Mouse (Mus musculus): ENCODE measurements around the gene Dst. TPM values are rescaled to one million over a fixed set of nuclear protein-coding genes. Genes with fewer than 3 reads are reported as not detected.
"Not testable (repeated sequence)": the region's sequence is repeated elsewhere in the genome, so short reads cannot be mapped to it uniquely, and the experiment has no call there.

The Dst gene
- polyA plus RNA-seq, 1 experiment from 2014 or later = 5.9 TPM

GRCm38 (mm10) chr1:34061860-34062259, 153.8 kb downstream of the Dst start:
- Histone ChIP-seq H3K27ac (no peak overlapping the region), H3K36me3 (ENCODE audit: inconsistent target) (no peaks in the 10 kb centered on the region), H3K4me3 (ENCODE audit: inconsistent target) (no peak overlapping the region), H3K79me2 (ENCODE audit: inconsistent target) (no peaks in the 10 kb centered on the region)
- WGBS (ENCODE audit: missing documents) = 93% methylated on average over 1 of the region's 1 CpGs

DNA sequence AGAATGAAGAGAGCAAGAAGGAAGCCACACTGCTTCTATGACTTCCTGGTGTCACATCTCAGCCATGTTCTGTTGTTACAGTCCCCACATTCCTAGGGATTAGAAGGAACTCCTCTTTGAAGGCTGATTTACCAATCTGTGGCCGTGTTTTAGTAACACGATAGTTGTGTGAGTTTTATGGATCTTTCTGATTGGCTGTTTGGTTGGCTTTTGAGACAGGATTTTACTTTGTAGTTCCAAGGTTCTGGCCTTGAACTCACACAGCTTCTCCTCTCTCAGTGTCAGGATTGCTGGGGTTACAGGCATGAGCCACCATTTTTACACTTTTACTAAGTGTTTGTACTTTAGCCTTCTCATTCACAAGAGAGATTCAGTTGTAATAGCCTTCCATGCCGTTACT, 155.9 kb downstream of the Dst start:
- H3K4me3 ChIP-seq (ENCODE audit: inconsistent target) = no peak overlapping the region
- 94% methylated on average over 3 of the region's 3 CpGs for WGBS (ENCODE audit: missing documents)
- H3K27ac ChIP-seq = no peak overlapping the region
- no peaks in the 10 kb centered on the region for H3K79me2 ChIP-seq (ENCODE audit: inconsistent target)
- H3K36me3 ChIP-seq (ENCODE audit: inconsistent target) = no peaks in the 10 kb centered on the region

DNA sequence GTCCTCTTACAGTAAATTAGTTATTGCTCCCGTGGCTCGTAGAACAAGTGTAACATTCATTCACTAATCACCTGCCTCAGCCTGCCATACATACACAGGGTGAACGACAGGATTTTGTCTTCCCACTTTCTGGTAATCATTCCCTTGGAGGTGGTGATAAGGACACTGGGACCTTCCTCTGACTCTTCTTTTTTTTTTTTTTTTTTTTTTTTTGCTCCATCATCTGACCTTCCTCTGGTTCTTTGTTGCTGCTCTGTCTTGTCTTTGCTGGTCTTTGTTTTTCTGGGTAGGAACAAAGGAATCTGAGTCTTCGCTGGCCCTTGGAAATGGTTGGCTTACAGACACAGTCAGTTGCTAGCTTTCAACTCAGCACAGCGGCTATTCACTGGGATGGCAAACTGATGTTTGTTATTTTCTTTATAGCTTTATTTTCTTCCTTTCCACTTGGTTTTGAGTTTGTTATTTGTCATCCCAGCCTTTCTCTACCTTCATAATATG, 157.6 kb downstream of the Dst start:
- 91% methylated on average over 5 of the region's 5 CpGs for WGBS (ENCODE audit: missing documents)

GRCm38 (mm10) chr1:34066401-34066800, 158.4 kb downstream of the Dst start:
- 100% methylated on average over 2 of the region's 4 CpGs for WGBS (ENCODE audit: missing documents)
- H3K4me3 ChIP-seq (ENCODE audit: inconsistent target); H3K79me2 ChIP-seq (ENCODE audit: inconsistent target); H3K36me3 ChIP-seq (ENCODE audit: inconsistent target); H3K27ac ChIP-seq: not testable (repeated sequence)

More for the DNA sequence above, 157.6 kb downstream of the Dst start:
- Histone ChIP-seq H3K27ac (no peak overlapping the region), H3K79me2 (ENCODE audit: inconsistent target) (no peaks in the 10 kb centered on the region), H3K36me3 (ENCODE audit: inconsistent target) (no peaks in the 10 kb centered on the region), H3K4me3 (ENCODE audit: inconsistent target) (no peak overlapping the region)

GRCm38 (mm10) chr1:34068341-34068740, 160.3 kb downstream of the Dst start:
- H3K4me3 ChIP-seq (ENCODE audit: inconsistent target) = no peak overlapping the region
- no peak overlapping the region for H3K27ac ChIP-seq
- H3K79me2 ChIP-seq (ENCODE audit: inconsistent target) = no peaks in the 10 kb centered on the region
- H3K36me3 ChIP-seq (ENCODE audit: inconsistent target) = no peaks in the 10 kb centered on the region
- 66% methylated on average over 5 of the region's 5 CpGs for WGBS (ENCODE audit: missing documents)

- Histone ChIP-seq H3K36me3 (ENCODE audit: inconsistent target) (no peaks in the 10 kb centered on the region), H3K79me2 (ENCODE audit: inconsistent target) (no peaks in the 10 kb centered on the region), H3K27ac (no peak overlapping the region), H3K4me3 (ENCODE audit: inconsistent target) (no peak overlapping the region)
- 92% methylated on average over 10 of the region's 10 CpGs for WGBS (ENCODE audit: missing documents)
These were observed 161.7 kb downstream of the Dst start for GRCm38 (mm10) chr1:34069514-34070290.

DNA sequence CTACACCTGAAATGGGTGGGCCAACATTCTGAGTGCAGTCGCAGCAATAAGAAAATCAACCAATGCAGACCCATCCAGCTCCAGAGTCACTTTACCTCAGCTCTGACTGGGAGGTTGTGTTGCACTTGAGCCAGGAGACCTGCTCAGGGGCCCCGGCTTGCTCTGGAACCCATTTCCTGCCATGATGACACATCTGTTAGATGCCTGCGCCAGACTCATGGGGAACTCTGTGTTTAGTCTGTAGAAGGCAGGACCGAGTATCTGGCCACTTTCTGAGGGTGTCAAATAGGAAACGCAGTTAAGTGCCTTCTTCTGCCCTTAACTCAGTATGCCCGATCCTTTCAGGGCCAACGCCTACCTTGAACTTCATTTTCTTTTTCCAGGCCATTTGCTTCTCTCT, 162.4 kb downstream of the Dst start:
- H3K4me3 ChIP-seq (ENCODE audit: inconsistent target) = no peak overlapping the region
- WGBS (ENCODE audit: missing documents) = 38% methylated on average over 7 of the region's 7 CpGs
- H3K36me3 ChIP-seq (ENCODE audit: inconsistent target) = no peaks in the 10 kb centered on the region
- no peaks in the 10 kb centered on the region for H3K79me2 ChIP-seq (ENCODE audit: inconsistent target)
- H3K27ac ChIP-seq = no peak overlapping the region

DNA sequence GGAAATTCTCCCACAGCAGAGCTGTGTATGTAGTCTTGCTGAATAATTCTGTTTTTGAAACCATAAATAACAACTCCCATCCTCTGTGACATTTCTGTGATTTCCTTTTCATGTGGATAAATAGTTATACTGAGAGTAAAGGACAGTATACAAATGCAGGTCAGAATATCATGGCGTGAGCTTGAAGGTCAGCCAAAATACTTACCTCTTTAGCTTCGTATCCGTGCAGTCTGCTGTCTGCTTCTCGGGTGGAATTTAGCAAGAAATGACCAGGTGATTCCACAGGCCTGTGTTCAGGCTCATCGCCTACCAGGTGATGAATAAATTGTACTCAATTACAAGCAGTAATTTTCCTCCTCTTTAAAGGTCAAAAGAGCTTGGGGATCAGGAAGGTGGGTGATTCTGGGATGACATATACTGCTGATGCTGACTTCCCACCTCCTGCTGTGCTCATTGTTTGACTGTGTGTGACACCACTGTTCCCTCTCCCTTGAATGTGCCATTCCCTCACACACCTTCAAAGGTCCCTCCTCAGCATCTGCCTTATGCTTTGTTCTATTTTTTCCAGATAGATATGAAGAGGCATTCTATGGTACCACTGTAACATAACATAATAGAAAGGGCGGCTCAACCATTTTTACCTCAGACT, 163.1 kb downstream of the Dst start:
- H3K79me2 ChIP-seq (ENCODE audit: inconsistent target) = no peaks in the 10 kb centered on the region
- no peaks in the 10 kb centered on the region for H3K36me3 ChIP-seq (ENCODE audit: inconsistent target)
- WGBS (ENCODE audit: missing documents) = 92% methylated on average over 6 of the region's 6 CpGs
- H3K27ac ChIP-seq = no peak overlapping the region
- H3K4me3 ChIP-seq (ENCODE audit: inconsistent target) = no peak overlapping the region

DNA sequence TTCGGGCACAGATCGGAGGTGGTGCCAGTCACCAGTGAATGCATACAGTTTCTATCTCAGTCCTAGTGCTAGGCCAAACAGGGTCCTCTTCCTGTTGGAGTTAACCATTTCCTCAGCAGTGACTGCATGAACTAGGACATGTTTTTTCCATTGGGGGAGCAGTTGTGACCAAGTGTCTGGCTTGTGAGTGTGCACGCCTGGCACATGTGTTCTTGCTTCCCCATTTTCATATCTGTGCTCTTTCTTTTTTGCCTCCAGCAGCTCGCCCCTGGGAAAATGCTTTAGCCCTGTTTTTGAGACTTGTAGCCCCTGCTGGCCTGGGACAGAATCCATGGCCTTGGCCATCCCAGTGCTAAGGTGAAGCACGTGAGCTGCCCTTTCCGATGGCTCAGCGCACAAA, 164.2 kb downstream of the Dst start:
- Histone ChIP-seq H3K36me3 (ENCODE audit: inconsistent target) (no peaks in the 10 kb centered on the region), H3K79me2 (ENCODE audit: inconsistent target) (no peaks in the 10 kb centered on the region), H3K4me3 (ENCODE audit: inconsistent target) (no peak overlapping the region), H3K27ac (no peak overlapping the region)
- WGBS (ENCODE audit: missing documents) = 59% methylated on average over 7 of the region's 7 CpGs

- no peak overlapping the region for H3K27ac ChIP-seq
- no peaks in the 10 kb centered on the region for H3K36me3 ChIP-seq (ENCODE audit: inconsistent target)
- no peaks in the 10 kb centered on the region for H3K79me2 ChIP-seq (ENCODE audit: inconsistent target)
- WGBS (ENCODE audit: missing documents) = 90% methylated on average over 10 of the region's 10 CpGs
- H3K4me3 ChIP-seq (ENCODE audit: inconsistent target) = no peak overlapping the region
These were observed 165.6 kb downstream of the Dst start for GRCm38 (mm10) chr1:34073436-34074169.

DNA sequence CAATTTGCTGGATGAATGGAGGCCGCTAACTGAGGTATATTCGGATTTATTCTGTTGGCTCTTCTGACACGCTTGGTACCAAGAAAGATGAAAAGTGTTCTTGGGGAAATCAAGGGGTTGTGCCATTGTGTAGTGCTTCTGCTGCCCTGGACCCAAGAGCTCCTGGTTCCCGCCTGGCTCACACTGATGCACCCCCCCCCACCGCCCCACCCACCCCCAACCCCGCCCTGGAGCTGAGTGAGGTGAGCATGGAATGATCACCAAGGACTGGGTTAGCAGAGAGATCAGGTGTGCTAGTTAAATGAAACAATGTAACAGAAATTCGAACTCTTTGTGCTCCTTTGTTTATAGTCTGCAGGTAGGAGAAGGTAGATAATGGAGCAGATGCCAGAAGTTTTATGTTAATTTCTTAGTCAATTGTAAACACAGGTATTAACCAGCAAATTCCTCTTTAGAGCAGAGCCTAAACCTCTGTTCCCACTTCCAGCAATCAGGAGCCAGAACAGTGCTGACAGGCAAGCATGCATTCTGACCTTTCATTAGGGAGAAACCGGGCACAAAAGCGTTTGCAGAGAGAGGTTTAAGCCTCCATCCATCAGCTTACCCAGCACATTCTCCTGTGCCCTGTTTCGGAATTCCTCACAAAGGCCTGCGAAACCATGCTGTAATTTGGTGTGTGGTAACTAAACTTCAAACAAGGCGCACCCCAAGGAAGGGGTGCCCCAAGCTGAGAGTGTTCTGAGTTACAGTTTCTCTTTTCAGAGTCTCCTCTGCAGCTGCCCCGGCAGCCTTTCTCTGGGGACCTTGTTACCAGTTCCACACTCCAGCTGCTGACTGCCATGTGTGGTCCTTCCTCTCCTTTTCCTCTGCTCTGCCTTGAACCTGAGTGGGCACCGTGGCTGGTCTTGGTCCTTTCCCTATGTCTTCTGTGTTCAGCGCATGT, 166.5 kb downstream of the Dst start:
- no peaks in the 10 kb centered on the region for H3K36me3 ChIP-seq (ENCODE audit: inconsistent target)
- 88% methylated on average over 15 of the region's 15 CpGs for WGBS (ENCODE audit: missing documents)

DNA sequence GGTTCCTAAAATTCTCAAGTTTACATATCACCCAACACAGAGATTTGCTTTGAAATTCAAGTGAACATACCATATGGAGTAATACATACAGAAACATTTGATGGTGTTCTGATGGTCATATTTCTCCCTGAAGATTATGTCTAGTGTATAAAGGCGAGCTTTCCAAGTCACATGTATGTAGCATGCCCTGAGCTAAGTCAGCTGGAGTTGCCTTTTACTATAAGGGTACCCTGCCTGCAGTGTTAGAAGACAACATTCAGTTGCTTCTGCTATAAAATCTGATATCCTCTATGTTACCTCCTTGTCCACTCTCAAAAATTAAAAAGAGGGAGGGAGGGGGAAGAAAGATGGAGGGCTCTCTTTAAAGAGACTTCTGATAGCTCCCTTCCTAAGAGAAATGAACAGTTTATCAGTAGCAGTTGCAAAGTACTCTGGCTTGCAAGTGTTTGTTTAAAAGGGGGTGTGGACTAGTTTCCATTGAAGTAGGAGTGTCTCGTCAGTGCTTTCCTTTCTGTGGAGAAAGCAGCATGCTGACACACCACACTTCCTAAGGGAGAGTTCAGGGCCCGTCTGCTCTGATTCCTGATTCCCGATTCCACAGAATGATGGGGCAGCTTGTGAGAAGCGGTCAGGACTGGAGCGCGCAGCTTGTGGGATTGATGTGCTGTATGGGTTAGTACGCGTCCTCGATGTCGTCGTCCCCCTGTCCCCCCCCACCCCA, 168.8 kb downstream of the Dst start:
- no peak overlapping the region for H3K4me3 ChIP-seq (ENCODE audit: inconsistent target)
- H3K27ac ChIP-seq = no peak overlapping the region
- no peaks in the 10 kb centered on the region for H3K36me3 ChIP-seq (ENCODE audit: inconsistent target)
- 49% methylated on average over 10 of the region's 12 CpGs for WGBS (ENCODE audit: missing documents)
- H3K79me2 ChIP-seq (ENCODE audit: inconsistent target) = no peaks in the 10 kb centered on the region

More for the DNA sequence above, 166.5 kb downstream of the Dst start:
- no peaks in the 10 kb centered on the region for H3K79me2 ChIP-seq (ENCODE audit: inconsistent target)
- no peak overlapping the region for H3K27ac ChIP-seq
- no peak overlapping the region for H3K4me3 ChIP-seq (ENCODE audit: inconsistent target)

- no peak overlapping the region for H3K27ac ChIP-seq
- WGBS (ENCODE audit: missing documents) = 89% methylated on average over 3 of the region's 7 CpGs
- no peaks in the 10 kb centered on the region for H3K79me2 ChIP-seq (ENCODE audit: inconsistent target)
- no peaks in the 10 kb centered on the region for H3K36me3 ChIP-seq (ENCODE audit: inconsistent target)
- no peak overlapping the region for H3K4me3 ChIP-seq (ENCODE audit: inconsistent target)
These were observed 169.4 kb downstream of the Dst start for GRCm38 (mm10) chr1:34077422-34077790.

Data from macrophage (primary cell).